Mouse (Mus musculus): ENCODE results near the gene Rmnd1. TPM values are rescaled to one million over a fixed set of nuclear protein-coding genes. Genes with fewer than 3 reads are reported as not detected.

The Rmnd1 gene
- polyA plus RNA-seq, 1 experiment from 2014 or later = 38.7 TPM

DNA sequence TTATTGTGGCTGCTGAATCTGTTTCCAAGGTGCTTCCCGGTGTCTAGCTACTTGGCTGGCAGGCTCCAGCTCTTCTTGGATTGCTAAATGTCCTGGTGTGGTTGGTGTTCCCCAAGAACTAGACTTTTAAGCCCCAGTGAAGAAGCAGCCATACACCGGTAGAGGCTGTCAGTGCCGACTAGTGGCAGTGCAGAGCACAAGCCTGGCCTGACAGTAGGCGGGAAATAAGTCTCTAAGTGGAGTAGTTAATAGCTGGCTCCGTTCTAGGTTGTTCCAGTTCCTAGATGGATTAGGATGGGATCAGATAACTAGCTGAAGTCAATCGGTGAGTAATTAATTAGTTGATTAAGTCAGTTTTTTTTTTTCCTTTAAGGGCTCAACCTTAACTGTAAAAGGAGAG is 40.3 kb downstream of the Rmnd1 start:
- peak; percentile 44 for DNase-seq (ENCODE audit: low spot score)

DNA sequence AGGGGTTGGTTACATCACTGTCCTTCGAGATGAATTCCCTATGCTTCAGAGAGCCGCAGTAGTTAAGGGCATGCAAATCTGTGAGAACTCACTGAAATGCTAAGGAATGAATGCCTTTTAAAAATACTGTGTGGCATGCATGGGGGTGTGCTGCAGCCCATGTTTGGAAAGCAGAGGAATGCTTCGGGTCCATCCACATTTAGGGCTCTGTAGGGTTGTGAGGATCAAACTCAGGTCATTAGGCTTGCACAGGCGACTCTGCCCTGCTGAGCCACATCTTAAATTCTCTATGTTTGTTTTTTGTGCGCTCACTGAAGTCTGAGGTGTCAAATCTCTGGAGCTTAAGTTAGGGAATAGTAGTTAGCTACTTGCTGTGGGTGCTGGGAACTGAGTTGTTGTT is 41.1 kb downstream of the Rmnd1 start:
- DNase-seq (ENCODE audit: low spot score) = no peak

DNA sequence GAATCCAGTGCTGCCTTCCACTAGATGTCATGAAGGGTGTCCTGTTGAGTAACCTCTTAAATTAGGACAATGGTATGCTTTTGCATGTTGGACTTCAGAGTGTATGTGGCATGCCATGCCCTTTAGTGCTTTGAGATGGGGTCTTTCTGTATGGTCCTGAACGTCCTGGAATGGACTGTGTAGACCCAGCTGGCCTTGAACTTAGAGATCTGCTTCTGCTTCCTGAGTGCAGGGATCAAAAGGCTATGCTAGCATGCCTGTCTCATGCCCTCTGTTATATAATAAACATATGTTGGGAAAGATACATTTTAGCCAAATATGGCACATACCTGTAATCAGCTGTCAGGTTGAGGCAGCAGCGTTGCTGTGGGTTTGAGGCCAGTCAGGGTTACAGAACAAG is 41.6 kb downstream of the Rmnd1 start:
- DNase-seq (ENCODE audit: low spot score) = no peak

DNA sequence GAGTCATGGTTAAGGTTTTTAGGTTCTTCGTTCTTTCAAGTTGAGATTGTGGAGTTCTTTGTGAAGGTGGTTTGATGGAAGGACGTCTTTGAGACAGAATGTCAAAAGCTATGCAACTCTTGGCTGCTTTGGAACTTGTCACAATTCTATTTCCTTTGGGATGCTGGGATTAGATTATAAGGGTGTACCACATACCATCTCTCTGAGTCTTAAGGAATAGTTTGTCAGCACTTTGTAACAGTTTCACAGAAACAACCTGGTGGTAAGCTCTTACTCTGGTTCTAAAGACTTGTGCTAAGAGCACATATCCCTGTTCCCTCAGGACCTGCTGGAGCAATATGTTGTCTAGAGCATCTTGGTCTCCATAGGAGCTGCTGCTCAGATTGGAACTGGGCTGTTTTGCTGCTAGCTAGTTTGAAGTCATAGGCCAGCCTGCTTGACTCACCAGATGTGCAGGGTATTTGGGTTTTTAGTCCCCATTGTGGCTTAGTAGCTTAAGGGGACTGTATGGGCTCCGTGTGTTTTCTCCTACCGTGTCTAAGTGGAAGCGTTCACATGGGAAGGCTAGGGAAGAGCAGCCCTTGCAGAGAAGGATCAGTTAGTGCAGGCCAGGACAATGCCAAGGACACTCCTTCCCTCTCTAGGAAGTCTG is 42.6 kb downstream of the Rmnd1 start:
- no peak for DNase-seq (ENCODE audit: low spot score)

DNA sequence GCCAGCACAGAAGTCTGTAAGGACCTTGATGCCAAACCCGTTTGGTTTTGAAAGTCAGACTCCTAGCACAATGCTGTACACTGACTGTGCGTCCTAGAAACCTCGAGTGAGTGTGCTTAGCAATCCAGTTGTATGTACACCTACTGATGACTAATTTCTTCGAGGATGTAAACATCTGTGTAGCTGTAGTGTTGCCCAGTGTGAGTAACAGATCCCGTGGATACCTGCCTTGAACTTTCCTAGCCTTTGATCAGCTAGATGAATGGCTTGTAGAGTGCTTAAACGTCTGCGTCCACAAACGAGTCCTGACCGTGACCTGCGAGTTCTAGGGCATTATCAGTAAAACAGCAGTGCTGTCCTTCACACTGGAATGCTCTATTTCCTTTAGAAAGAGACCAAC is 43.2 kb downstream of the Rmnd1 start:
- DNase-seq (ENCODE audit: low spot score) = peak; percentile 33

DNA sequence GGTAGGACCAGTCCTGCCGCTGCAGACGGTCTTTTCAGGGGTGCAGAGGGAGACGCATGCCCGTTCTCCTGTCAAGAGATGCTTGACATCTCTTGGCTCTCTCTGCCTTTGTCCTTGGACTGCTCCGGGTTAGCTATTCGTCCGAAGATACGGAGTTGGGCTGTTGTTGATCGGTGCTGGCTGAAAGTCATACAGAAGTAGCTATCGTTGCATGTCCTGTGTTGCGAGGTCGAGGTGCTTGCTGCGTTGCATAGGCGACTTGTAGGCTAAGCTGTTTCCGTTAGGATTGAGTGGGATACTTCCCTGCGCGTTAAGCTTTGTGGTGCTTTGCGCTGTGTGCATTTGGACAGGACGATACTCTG is 43.8 kb downstream of the Rmnd1 start:
- DNase-seq (ENCODE audit: low spot score) = peak; percentile 50

DNA sequence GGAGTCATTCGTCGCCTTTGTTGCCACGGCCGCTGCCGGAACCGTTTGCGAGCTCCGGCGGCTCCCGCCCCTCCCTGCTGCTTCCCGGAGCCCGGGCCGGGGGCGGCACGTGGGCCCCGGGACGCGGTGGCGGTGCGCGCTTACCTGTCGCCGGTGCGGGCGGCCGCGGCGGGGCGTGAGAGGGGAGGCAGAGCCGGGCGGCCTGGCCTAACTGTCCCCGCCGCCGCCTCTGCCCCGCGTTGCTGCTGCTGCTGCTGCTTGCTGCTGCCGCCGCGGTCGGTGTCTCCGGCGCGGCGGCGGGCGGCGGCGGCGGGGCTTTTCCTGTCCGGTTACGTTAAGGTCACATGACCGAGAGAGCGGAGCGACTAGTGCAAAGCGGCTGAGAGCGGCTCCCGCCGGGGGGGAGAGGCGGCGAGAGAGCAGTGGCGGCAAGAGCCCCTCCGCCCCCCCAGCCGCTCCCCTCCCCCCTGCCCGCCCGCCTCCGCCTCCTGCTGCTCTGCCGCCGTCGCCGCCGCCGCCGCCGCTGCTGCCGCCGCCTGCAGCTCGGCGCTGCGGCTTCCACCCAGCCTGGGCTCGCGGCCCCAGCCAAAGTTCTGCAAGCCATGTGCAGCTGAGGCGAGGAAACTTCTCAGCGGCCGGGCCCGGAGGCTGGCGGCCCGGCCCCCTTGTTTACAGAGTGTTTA is 44.3 kb downstream of the Rmnd1 start, which contains the start of gene Zbtb2:
Gene Zbtb2, minus strand, starts transcription at position 408 of the 683 bp plus-strand sequence.
- DNase-seq (ENCODE audit: low spot score) = peak; percentile 67

DNA sequence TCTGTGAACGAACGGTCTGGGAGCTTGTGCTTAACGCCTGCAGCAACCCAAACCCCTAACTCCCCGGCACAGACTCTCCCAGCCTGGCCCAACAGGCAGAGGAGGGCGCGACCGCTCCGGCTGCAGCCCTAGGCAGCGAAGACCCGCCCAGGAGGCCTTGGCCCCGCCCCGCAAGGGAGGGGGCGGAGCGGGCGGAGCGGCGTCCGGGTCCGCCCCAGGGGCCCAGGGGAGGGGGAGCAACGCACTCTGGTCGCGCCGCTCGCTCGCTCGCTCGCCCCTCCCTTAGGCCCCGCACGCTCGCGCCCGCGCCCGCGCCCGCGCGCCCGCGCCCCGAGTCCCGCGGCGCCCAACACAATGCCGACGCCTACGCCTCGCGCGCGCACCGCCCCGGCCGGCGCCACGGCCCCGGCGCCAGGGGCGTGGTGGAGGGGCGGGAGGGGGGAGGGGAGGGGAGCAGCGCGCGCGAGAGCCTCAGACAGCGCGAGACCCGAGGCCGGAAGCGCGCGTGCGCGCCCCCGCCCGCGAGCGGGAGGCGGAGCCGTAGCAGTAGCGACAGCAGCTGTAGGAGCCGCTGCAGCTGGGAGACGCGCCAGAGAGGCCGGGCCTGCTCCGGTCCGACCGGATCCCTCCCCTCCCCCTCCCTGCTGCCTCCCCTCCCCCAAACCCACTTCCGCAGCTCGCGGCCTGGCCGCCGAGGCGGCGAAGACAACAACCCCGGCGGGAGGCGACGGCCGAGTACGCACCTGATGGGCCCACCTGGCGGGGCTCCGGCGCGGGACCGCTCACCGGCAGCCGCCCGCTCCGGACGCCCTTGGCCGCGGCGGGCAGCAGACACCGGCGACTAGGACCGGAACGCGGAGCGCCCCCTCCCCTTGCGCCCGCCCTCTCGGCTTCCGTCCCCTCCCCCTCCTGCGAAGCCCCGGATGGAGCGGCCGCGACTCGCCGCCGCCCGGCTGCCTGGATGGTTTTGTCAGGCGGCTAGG is 45.3 kb downstream of the Rmnd1 start:
- peak; percentile 97 for DNase-seq (ENCODE audit: low spot score)

DNA sequence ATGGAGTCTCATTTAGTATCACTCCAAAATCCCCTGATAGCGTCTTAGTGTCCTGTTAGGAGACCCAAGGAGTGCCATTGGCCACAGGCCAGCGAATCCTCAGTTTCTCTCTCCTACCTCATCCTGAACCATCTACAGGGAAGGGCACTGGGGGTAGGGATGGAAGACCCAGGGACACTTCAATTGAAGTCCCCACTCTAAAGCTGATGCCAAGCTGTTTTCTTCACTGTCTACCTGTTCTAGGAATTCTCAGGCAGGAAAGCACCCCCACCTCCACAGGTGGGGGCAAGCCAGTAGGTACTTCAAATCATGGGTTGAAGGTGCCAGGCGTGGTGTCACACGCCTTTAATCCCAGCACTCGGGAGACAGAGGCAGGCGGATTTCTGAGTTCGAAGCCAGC is 47.9 kb downstream of the Rmnd1 start:
- DNase-seq (ENCODE audit: low spot score) = no peak

DNA sequence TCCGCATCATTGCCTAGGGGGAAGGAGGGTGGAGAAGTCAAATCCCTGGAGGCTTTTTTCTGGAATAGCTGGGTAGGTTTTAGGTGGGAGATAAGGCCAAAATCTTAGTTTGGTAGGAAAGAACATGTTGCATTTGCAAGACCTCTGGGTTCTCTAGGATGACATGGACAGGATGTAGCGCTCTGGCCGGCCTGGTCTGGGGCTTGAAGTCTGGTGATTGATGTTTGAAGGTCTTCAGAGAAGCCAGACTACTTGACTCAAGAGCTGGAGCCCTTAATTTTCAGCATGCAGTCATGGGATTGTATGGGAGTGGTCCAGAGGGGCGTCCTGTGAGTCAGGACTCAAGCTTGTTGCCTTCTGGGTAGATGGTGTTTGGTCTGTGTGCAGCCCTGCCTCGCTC is 51.4 kb downstream of the Rmnd1 start:
- DNase-seq (ENCODE audit: low spot score) = no peak

DNA sequence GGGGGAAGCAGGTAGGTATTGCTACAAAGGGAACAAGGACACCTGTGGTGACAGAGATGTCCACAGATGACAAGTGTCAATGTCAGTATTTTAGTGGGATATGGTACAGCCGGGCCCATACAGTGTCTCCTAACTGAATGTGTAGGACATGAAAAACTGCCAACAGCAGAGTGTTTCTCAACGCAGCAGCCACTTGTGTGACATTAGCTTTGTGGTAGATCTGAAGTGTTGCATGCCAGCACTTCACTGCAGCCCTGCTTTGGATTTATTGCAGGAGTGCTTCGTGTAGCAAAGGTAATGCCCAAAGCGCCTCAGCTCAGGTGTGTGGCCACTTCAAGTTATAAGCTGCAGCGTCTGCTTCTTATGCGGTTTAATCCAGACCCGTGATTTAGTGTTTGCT is 55.3 kb downstream of the Rmnd1 start:
- DNase-seq (ENCODE audit: low spot score) = no peak

DNA sequence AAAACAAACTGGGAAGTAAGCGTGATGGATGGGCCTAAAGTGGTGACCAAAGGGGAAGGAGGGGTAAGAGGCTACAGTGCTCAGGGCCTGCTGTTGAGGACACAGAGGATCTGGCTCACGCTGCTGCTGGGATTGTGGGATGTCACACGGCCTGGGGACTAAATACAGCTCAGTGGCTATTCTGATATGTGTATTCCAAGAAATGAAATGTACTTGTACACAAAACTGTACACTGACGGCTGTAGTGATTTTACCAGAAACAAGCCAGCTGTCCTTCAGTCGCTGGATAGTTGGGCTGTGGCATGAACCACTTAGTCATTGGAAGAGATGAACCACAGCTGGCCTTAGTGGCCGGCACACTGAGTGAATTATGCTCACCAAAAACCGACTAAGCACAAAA is 55.7 kb downstream of the Rmnd1 start:
- no peak for DNase-seq (ENCODE audit: low spot score)

DNA sequence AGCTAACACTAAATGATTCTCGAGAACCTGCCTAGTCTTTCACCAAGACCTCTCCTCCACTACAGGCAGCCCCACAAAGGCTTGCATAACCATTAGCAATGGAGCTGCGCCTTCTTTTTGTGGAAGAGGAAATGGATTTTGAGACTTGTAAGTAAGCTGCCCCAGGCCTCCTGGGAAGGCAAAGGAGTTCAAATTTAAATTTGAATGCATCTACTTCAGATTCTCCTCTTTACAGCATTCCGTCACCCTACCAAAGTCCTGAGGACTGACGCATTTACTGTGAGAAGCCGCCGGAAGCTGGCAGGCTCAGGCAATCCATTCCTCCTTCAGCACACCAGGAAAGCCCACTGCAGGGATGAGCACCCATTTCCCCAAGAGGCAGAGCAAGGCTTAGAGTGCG is 56.9 kb downstream of the Rmnd1 start:
- no peak for DNase-seq (ENCODE audit: low spot score)

DNA sequence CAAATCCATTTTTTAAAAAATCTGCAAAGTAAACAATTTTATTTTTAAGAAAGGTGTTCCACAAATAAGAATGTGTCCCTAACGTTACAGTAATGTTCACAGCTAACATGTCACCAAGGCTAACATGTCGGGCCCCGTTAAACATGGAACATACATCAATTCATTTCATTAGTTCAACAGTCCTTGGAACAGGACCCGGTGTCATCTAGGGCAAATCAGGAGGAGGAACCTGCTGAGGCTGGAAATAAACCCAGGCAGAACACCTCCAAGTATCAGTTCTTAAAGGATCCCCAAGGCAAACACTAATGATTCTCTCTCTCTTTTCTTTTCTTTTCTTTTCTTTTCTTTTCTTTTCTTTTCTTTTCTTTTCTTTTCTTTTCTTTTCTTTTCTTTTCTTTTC is 57.5 kb downstream of the Rmnd1 start:
- no peak for DNase-seq (ENCODE audit: low spot score)

DNA sequence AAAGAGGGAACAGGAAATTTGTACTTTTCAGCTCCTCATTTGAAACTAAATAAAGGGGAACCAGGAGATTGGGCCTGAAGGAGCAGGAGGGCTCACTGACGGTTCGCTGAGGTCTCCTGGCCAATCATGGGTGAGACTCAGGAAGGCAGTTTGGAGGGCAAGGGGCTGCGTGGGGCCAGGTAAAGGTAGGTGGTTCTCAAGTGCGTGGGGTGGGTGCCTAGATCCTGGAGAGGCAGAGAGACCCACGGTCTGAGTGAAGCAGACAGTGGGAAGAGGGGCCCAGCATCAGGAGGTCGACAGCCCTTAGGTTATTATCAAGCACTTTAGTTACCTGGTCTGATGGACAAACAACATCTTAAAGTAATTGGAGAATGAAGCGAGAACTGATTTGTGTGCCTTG is 57.9 kb downstream of the Rmnd1 start:
- no peak for DNase-seq (ENCODE audit: low spot score)

DNA sequence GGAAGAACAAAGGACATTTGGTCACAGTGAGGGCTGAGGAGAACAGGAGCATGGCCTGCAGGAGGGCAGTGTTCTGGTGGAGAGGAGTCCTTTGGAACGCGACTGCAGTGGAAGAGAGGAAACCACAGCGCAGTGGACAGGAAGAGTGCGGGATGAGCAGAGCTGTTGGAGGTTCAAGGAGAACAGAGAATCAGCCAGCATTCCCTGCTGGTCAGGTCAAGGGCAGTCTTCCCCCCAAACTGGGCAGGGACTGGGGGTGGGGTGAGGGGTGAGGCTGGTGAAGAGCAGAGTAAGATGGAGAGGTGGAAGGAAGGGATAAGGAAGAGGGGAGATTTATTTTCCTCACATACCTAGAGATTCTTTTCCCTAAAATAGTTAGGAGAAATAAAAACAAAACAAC is 58.6 kb downstream of the Rmnd1 start:
- no peak for DNase-seq (ENCODE audit: low spot score)

DNA sequence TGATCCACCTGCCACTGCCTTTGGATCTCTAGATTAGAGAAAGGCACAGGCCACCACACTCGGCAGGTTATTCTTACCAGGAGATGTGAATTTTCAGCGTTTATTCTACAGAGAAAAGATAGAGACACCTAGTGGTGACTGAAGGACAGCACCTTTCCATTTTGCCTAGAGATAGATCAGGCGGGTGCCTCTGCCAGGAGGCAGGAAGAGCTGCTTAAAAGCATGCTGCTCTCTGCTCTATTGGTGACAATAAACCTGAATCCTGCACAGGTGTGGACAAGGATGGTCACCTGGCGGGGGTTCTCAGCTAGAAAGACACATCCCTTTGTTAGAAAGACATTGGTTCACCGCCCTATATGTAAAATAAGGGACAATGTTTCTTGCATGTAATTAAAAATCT is 60.2 kb downstream of the Rmnd1 start:
- DNase-seq (ENCODE audit: low spot score) = peak; percentile 72

DNA sequence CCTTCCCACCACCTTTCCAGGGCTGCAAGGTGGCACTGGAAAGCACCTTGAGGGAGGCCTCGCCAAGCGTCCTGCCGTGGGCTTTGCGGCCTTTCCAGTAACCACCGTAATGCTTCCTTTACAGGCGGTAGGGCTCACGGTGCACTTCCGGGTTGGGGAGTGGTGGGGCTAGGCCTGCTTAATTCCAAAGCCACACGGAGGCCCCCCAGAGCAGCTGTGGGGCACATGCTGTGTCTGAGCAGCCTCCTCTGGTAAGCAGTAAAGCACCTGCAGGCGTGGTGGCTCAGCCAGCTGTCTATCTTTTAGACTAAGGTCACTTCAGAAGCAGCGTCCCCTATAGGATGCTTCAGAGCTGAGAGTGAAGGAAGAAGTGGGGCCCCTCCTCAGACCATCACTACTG is 62.1 kb downstream of the Rmnd1 start:
- DNase-seq (ENCODE audit: low spot score) = peak; percentile 63

DNA sequence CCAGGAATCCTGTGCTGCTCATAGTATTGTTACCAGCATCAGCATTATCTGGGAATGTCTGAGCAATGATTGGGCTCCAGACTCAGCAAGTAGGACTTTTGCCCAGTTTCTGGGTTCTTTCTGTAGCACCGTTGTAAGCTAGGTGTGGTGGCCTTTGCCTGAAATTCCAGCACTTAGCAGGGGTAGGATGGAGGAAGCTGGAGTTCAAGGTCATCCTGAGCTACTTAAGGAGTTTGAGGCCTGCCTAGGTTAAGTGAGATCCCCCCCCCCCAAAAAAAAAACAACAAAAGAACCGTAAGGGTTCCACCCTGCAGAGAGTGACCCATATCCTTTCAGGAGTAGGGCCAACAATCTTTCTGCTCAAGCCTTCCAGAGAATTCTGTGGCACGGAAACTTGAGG is 67.6 kb downstream of the Rmnd1 start:
- DNase-seq (ENCODE audit: low spot score) = no peak

DNA sequence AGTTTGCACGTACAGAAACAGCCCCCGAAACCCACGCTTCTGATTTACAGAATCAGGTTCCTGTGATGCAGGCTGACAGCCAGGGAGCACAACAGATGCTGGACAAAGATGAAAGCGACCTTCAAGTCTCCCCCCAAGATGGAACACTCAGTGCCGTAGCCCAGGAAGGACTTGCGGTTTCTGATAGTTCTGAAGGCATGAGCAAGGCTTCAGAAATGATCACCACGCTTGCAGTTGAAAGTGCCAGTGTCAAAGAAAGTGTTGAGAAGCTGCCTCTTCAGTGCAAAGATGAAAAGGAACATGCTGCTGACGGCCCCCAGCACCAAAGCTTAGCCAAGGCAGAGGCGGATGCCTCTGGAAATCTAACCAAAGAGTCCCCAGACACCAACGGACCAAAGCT is 74.8 kb downstream of the Rmnd1 start:
- DNase-seq (ENCODE audit: low spot score) = peak; percentile 39

DNA sequence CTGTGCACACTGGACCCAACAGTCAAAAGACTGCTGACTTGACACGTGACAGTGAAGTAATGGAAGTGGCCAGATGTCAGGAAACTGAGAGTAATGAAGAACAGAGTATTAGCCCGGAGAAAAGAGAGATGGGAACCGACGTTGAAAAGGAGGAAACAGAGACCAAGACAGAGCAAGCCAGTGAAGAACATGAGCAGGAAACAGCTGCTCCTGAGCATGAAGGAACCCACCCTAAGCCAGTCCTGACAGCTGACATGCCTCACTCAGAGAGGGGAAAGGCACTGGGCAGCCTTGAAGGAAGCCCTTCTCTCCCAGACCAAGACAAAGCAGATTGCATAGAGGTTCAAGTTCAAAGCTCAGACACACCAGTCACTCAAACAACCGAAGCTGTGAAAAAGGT is 75.5 kb downstream of the Rmnd1 start:
- peak; percentile 54 for DNase-seq (ENCODE audit: low spot score)

DNA sequence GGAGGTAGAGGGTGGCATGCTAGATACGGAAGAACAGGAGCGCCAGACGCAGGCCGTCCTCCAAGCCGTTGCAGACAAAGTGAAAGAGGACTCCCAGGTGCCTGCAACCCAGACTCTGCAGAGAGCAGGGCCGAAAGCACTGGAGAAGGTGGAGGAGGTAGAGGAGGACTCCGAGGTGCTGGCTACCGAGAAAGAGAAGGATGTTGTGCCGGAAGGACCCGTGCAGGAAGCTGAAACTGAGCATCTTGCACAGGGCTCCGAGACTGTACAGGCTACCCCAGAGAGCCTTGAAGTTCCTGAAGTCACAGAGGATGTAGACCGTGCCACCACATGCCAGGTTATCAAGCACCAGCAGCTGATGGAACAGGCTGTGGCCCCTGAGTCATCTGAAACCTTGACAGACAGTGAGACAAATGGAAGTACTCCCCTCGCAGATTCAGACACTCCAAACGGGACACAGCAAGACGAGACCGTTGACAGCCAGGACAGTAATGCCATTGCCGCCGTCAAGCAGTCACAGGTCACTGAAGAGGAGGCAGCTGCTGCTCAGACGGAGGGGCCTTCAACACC is 76.2 kb downstream of the Rmnd1 start:
- peak; percentile 56 for DNase-seq (ENCODE audit: low spot score)
